Mouse (Mus musculus) heart, postnatal 4 days (tissue): ENCODE measurements at regions not wholly inside any gene's neighbourhood (a gene's known extent, or its start where the extent isn't known, plus 50 kb on each side); places are given as distances from the start of the nearest gene placed in this dataset.
A peak's percentile ranks its signal among the peaks of the same experiment; 100 is the strongest.
"Not testable (repeated sequence)": the region's sequence is repeated elsewhere in the genome, so short reads cannot be mapped to it uniquely, and the experiment has no call there.

Source experiments
- DNase-seq: peaks from one replicate; pipeline ENCODE4 v3.0.0; 2021

GRCm38 (mm10) chr1:181262496-181262895, 50.7 kb upstream of the Wdr26 start:
- DNase-seq = no peak

- DNase-seq = no peak
Measured at GRCm38 (mm10) chr1:181263216-181263615, 51.4 kb upstream of the Wdr26 start.

- DNase-seq = not testable (repeated sequence)
Measured at GRCm38 (mm10) chr1:181270469-181270868, 58.7 kb upstream of the Wdr26 start.

GRCm38 (mm10) chr1:181271164-181271563, 59.4 kb upstream of the Wdr26 start:
- DNase-seq = no peak

GRCm38 (mm10) chr1:181271821-181272220, 60.0 kb upstream of the Wdr26 start:
- DNase-seq = no peak

GRCm38 (mm10) chr1:181272622-181273296, 61.0 kb upstream of the Wdr26 start:
- peak; percentile 93 for DNase-seq

- DNase-seq = no peak
Measured at GRCm38 (mm10) chr1:181273540-181274204, 61.9 kb upstream of the Wdr26 start.

- DNase-seq = no peak
Measured at GRCm38 (mm10) chr1:181280826-181281225, 69.0 kb upstream of the Wdr26 start.

GRCm38 (mm10) chr1:181282986-181283385, 69.4 kb upstream of the Cnih3 start:
- DNase-seq = not testable (repeated sequence)

GRCm38 (mm10) chr1:181283539-181283938, 68.9 kb upstream of the Cnih3 start:
- not testable (repeated sequence) for DNase-seq

- no peak for DNase-seq
Measured at GRCm38 (mm10) chr1:181284301-181285197, 67.9 kb upstream of the Cnih3 start.

GRCm38 (mm10) chr1:181285600-181285999, 66.8 kb upstream of the Cnih3 start:
- no peak for DNase-seq

- no peak for DNase-seq
Measured at GRCm38 (mm10) chr1:181286146-181286545, 66.3 kb upstream of the Cnih3 start.

- no peak for DNase-seq
Measured at GRCm38 (mm10) chr1:181287166-181287565, 65.3 kb upstream of the Cnih3 start.

GRCm38 (mm10) chr1:181289385-181290035, 62.9 kb upstream of the Cnih3 start:
- no peak for DNase-seq

GRCm38 (mm10) chr1:181291202-181291601, 61.2 kb upstream of the Cnih3 start:
- no peak for DNase-seq

GRCm38 (mm10) chr1:181291966-181292365, 60.5 kb upstream of the Cnih3 start:
- DNase-seq = no peak

- DNase-seq = no peak
Measured at GRCm38 (mm10) chr1:181293079-181293865, 59.2 kb upstream of the Cnih3 start.

- no peak for DNase-seq
Measured at GRCm38 (mm10) chr1:181295651-181296050, 56.8 kb upstream of the Cnih3 start.

- no peak for DNase-seq
Measured at GRCm38 (mm10) chr1:181298063-181298462, 54.4 kb upstream of the Cnih3 start.

GRCm38 (mm10) chr1:181299075-181299665, 53.3 kb upstream of the Cnih3 start:
- no peak for DNase-seq
